Mouse (Mus musculus): ENCODE results near the gene Asf1b.

DNA sequence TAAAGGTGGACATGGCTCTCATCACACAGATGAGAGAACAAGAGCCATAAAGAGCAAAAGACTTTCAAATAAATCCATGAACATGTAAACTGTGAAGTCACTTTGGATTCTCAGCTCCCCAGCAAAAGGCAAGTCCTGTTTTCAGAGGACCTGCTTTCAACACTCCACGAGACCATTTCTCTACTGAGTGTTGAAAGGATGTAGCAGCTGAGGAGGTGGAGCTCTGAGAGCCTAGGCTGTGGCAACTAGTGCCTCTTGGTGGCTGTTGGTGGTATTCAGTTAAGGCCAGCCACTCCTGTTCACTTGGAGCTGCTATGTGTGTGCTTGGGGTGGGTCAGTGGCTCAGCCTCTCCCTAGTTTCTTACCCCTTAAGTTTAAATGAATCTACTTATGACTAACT, 1.5 kb downstream of the Asf1b start:
- TF ChIP-seq JUN (IDR thresholded peaks at IDR 0.05; ENCODE audit: insufficient read depth, low read depth, low read length) = no peak
- peak; percentile 51 for TF ChIP-seq RAD21 (IDR thresholded peaks at IDR 0.05; ENCODE audit: low read depth, low read length)
